Mouse (Mus musculus) cerebellum, adult 9-11 months (tissue): ENCODE measurements at regions not wholly inside any gene's neighbourhood (a gene's known extent, or its start where the extent isn't known, plus 50 kb on each side); places are given as distances from the start of the nearest gene placed in this dataset.
A peak's percentile ranks its signal among the peaks of the same experiment; 100 is the strongest.
"Not testable (repeated sequence)": the region's sequence is repeated elsewhere in the genome, so short reads cannot be mapped to it uniquely, and the experiment has no call there.

Source experiments
- DNase-seq: peaks from one replicate; pipeline ENCODE4 v3.0.0; 2022

- no peak for DNase-seq
Observed at GRCm38 (mm10) chr5:4355609-4356224, 163.6 kb downstream of the Mterf1b start.

- not testable (repeated sequence) for DNase-seq
Observed at GRCm38 (mm10) chr5:4356555-4357273, 164.5 kb downstream of the Mterf1b start.

DNA sequence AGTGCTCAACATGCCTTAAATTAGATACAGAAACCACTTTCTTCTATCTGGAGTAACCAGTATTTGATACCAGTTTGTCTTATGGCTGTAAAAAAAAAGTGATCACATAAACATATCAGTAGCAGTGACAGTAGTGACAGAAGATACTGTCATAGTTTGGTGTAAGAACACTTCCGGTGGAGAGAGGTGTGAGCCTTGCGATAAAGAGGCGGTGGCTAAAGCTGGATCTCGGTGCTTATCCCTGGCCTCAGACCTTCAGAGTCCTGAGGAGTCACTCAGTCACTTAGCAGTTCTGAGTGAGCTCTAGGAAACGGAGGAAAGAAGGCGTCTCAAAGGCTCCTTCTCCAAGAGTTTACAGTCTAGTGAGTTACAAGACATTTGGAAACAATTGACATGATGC, 169.4 kb downstream of the Mterf1b start:
- DNase-seq, result not testable (repeated sequence)

DNA sequence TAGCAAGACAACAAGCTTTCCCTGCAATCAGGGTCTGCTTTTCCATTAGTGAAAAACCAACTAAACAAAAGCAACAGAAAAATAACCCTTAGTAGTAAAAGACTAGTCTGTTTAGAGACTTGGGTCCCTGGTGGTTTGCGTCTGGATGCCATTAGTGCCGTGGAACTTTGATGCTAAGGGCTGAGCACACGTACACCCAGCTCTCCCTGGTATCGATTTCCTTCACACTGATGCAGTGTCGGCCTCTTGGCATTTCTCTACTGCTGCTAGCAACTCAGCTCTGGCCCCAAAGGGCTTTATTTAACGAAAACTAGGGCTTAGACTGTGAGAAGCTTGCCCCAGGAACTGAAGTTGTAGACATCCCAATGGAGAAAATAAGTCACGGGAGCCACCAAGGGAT, 192.6 kb downstream of the Mterf1b start:
- DNase-seq, result not testable (repeated sequence)

DNA sequence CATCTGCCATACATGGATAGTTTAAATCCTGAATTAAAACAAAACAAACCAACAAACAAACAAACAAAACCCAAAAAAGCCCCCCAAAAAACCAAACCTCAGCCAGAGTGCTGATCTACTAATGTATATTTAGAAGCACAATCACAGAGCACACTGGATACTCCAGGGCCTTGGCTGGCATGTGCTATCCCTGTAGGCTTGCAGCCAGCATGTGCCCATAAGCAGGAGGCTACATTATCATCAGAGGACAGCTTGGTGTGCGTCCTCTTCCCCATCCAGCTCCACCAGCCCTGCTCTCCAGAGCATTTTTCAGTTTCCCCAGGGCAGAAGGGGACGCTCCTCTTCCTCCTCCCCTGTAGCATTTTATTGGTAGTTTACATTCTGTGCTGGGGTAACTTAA, 198.9 kb downstream of the Mterf1b start:
- peak; percentile 21 for DNase-seq

- not testable (repeated sequence) for DNase-seq
Observed at GRCm38 (mm10) chr5:4394353-4395052, 202.3 kb downstream of the Mterf1b start.

DNA sequence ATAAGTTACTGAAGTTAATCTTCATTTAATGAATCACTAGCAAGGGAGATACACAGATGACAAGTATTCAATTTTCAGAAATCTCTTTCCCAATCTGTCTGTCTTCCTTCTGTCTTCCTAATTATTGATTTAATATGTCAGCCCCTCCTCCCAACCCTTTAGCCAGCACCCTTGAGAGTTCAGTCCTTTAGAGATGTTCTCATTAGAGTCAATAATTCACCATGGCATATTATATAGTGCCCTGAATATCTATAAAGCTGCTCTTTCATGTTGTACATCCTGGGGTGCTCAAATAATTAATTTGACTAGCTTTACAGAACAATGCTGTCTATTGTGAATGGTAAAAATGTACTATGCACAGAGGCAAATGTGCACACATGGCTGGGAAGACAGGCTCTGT, 205.9 kb downstream of the Mterf1b start:
- no peak for DNase-seq

DNA sequence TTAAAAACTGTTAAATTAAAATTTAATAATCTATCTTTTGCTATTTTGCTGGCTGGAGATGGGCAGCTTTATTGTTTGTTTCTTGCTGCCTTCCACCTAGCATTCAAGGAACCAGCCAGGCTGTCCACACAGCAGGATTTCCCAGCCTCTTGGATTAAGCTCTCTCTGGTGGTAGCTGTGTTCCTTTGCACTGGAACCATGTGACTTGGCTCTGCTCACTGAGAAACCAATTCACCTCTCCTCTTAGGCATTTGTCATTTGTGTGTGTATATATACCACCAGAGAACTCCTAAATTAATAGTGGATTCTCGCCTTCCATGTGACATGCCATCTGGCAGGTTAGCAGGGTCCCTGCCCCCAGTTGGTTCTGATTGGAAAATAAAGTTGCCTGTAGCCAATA, 225.6 kb downstream of the Mterf1b start:
- peak; percentile 40 for DNase-seq
